Mouse (Mus musculus) heart, embryonic 12.5 days (tissue): ENCODE results near the gene Pgam5. TPM values are rescaled to one million over a fixed set of nuclear protein-coding genes. Genes with fewer than 3 reads are reported as not detected.
A peak's percentile ranks its signal among the peaks of the same experiment; 100 is the strongest.

Source experiments
- ATAC-seq: fragments of 200-750 bp; cut with Nextera tagmentation; 2 replicates; pipeline ENCODE4 v1.8.0; 2017; ENCODE audit warnings: moderate TSS enrichment, moderate library complexity; ENCODE audit not compliant: insufficient number of reproducible peaks, low FRiP score
- H3K27ac ChIP-seq: fragments of 300-500 bp; sonication (generic); 2 replicates; pipeline ENCODE4 v1.5.1; 2016; ENCODE audit warnings: mild to moderate bottlenecking, moderate library complexity; ENCODE audit not compliant: poor library complexity, severe bottlenecking
- H3K27me3 ChIP-seq: fragments of 300-500 bp; sonication (generic); replicated peaks from 2 replicates; pipeline ENCODE4 v1.6.1; 2016; ENCODE audit warnings: mild to moderate bottlenecking, moderate library complexity
- H3K36me3 ChIP-seq: fragments of 300-500 bp; sonication (generic); 2 replicates; pipeline ENCODE4 v1.6.1; 2016; ENCODE audit warnings: mild to moderate bottlenecking, moderate library complexity
- H3K4me1 ChIP-seq: fragments of 300-500 bp; sonication (generic); replicated peaks from 2 replicates; pipeline ENCODE4 v1.6.1; 2016; ENCODE audit warnings: mild to moderate bottlenecking
- H3K4me2 ChIP-seq: fragments of 300-500 bp; sonication (generic); 2 replicates; pipeline ENCODE4 v1.6.1; 2016; ENCODE audit warnings: mild to moderate bottlenecking, moderate library complexity
- H3K4me3 ChIP-seq: fragments of 300-500 bp; sonication (generic); 2 replicates; pipeline ENCODE4 v1.5.1; 2016; ENCODE audit warnings: mild to moderate bottlenecking
- H3K9ac ChIP-seq: fragments of 300-500 bp; sonication (generic); 2 replicates; pipeline ENCODE4 v1.6.1; 2016; ENCODE audit warnings: mild to moderate bottlenecking, moderate library complexity
- H3K9me3 ChIP-seq: fragments of 300-500 bp; sonication (generic); replicated peaks from 2 replicates; pipeline ENCODE4 v1.6.1; 2016; ENCODE audit warnings: mild to moderate bottlenecking, moderate library complexity
- WGBS: fragments of 180-500 bp; shearing (Covaris S2); methylation state at CpG from one replicate; pipeline ENCODE4 v1.1.7; 2016; 5-methylcytosine and 5-hydroxymethylcytosine counted together
- polyA plus RNA-seq: library from polyadenylated mRNA; unstranded; fragments of >200 nt; fragmentation: Nextera tagmentation; extraction: Ambion mirVana; gene quantifications from 2 replicates; pipeline ENCODE4 v1.2.1, GENCODE M21; 2016

The Pgam5 gene
- 59.1 and 59.4 TPM in 2 replicates for polyA plus RNA-seq

DNA sequence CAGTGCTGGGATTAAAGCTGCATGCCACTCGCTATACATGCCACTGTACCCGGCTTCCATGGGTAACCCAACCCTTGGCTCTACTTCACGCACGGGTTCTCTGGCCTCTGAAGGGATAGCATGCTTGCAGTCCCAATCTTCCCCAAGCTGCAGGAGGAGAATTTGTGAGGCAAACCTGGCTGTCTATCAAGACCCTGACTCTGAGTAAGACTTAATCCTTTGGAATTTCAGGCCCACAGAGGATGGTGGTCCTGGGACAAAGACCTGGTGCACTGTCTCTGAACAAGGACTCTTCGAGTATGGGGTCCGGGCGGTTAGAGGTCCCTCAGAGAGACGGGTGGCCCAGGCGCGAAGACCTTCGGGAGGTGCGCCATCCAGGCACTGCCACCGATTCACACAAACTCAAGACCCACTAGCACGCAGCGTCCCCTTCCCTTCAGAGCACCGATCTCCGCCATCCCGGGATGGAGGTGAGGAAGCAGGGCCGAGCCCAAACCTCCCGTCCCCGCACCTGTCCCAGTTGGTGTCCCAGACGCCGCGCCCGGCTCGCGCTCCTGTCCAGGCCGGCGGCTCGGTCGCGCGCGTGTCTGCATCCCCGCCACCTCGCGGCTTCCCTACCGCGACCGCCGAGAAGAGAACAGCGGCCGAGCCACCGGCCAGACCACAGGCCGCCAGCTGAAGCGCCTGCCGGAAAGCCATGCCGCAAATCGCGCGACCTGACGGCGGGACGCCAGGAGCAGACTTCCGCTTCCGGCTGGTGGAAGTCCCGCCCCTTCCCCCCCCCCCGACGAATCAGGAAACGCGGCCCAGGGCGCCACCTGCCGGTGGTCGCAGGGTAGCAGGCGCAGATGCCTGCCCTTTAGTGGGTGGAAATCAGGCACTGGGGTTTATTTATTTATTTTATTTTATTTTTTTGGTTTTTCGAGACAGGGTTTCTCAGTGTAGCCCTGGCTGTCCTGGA lies at the start of gene Pgam5:
Gene Pgam5 (minus strand): TSS at position 773 of the 961 bp plus-strand sequence.
- H3K36me3 ChIP-seq, result peaks cover 29% of the 10 kb centered on the region
- peak within 1 kb of the TSS; percentile 76 for H3K4me3 ChIP-seq
- peak within 1 kb of the TSS; percentile 88 for H3K9ac ChIP-seq
- peak; percentile 90 for ATAC-seq
- H3K27ac ChIP-seq, result peak within 1 kb of the TSS; percentile 60; the same call in 1 of the 2 replicates
- WGBS, result under 1% methylated on average over 66 of the region's 66 CpGs
- H3K4me1 ChIP-seq, result peaks cover 8% of the 10 kb centered on the region
- no peaks in the 10 kb centered on the region for H3K9me3 ChIP-seq
- H3K4me2 ChIP-seq, result peak within 1 kb of the TSS; percentile 93
- H3K27me3 ChIP-seq, result no peaks in the 10 kb centered on the region

- H3K36me3 ChIP-seq, result peaks cover 73% of the 10 kb centered on the region
- H3K9me3 ChIP-seq, result no peaks in the 10 kb centered on the region
- ATAC-seq, result no peak
- H3K4me3 ChIP-seq, result no peak overlapping the region
- no peaks in the 10 kb centered on the region for H3K27me3 ChIP-seq
- H3K4me2 ChIP-seq, result no peak overlapping the region
- no peak overlapping the region for H3K9ac ChIP-seq
- H3K27ac ChIP-seq, result no peak overlapping the region
- no peaks in the 10 kb centered on the region for H3K4me1 ChIP-seq
- WGBS, result 93% methylated on average over 3 of the region's 3 CpGs
These were observed 43.4 kb upstream of the Pgam5 start for GRCm38 (mm10) chr5:110313127-110313526.

GRCm38 (mm10) chr5:110308861-110309260 lies 39.1 kb upstream of the Pgam5 start:
- no peak for ATAC-seq
- Histone ChIP-seq H3K4me3 (no peak overlapping the region), H3K36me3 (peaks cover 80% of the 10 kb centered on the region), H3K4me2 (no peak overlapping the region), H3K27me3 (no peaks in the 10 kb centered on the region), H3K4me1 (no peaks in the 10 kb centered on the region), H3K9me3 (no peaks in the 10 kb centered on the region), H3K9ac (no peak overlapping the region), H3K27ac (no peak overlapping the region)
- WGBS, result 91% methylated on average over 7 of the region's 7 CpGs

- 96% methylated on average over 2 of the region's 2 CpGs for WGBS
- ATAC-seq, result no peak
- no peaks in the 10 kb centered on the region for H3K27me3 ChIP-seq
- no peak overlapping the region for H3K9ac ChIP-seq
- no peaks in the 10 kb centered on the region for H3K9me3 ChIP-seq
- H3K36me3 ChIP-seq, result peaks cover 92% of the 10 kb centered on the region
- no peak overlapping the region for H3K4me3 ChIP-seq
- H3K27ac ChIP-seq, result no peak overlapping the region
- H3K4me1 ChIP-seq, result no peaks in the 10 kb centered on the region
- no peak overlapping the region for H3K4me2 ChIP-seq
These were observed 30.9 kb upstream of the Pgam5 start for GRCm38 (mm10) chr5:110300591-110300990.

DNA sequence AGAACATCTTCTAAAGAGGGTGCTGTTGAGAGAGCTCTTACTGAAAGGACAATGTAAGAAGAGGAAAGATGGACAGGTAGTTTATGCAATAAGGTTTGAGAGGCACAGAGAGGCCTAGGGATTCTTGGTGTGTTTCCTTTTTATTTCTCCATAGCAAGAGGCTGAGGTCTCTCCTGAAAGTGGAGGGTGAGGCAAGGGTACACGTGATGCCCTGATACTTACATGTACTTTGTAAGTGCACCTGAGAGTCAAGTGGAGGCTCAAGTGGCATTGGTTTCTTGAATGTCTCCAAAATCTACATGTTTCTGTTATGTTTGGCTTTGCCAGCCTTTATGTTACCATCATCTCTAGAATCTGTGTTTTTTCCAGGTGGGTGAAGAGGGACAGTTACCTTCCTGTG lies 26.9 kb upstream of the Pgam5 start:
- H3K36me3 ChIP-seq, result peaks cover 88% of the 10 kb centered on the region
- no peak overlapping the region for H3K27ac ChIP-seq
- no peak for ATAC-seq
- no peaks in the 10 kb centered on the region for H3K9me3 ChIP-seq
- 86% methylated on average over 1 of the region's 1 CpGs for WGBS
- no peaks in the 10 kb centered on the region for H3K27me3 ChIP-seq
- no peak overlapping the region for H3K9ac ChIP-seq
- H3K4me2 ChIP-seq, result no peak overlapping the region
- H3K4me3 ChIP-seq, result no peak overlapping the region
- no peaks in the 10 kb centered on the region for H3K4me1 ChIP-seq

- H3K4me3 ChIP-seq, result no peak overlapping the region
- H3K9me3 ChIP-seq, result no peaks in the 10 kb centered on the region
- H3K27ac ChIP-seq, result no peak overlapping the region
- H3K9ac ChIP-seq, result no peak overlapping the region
- no peak for ATAC-seq
- peaks cover 69% of the 10 kb centered on the region for H3K36me3 ChIP-seq
- H3K4me1 ChIP-seq, result peaks cover 7% of the 10 kb centered on the region
- 91% methylated on average over 1 of the region's 1 CpGs for WGBS
- H3K27me3 ChIP-seq, result no peaks in the 10 kb centered on the region
- H3K4me2 ChIP-seq, result no peak overlapping the region
These were observed 21.9 kb upstream of the Pgam5 start for GRCm38 (mm10) chr5:110291649-110292048.

DNA sequence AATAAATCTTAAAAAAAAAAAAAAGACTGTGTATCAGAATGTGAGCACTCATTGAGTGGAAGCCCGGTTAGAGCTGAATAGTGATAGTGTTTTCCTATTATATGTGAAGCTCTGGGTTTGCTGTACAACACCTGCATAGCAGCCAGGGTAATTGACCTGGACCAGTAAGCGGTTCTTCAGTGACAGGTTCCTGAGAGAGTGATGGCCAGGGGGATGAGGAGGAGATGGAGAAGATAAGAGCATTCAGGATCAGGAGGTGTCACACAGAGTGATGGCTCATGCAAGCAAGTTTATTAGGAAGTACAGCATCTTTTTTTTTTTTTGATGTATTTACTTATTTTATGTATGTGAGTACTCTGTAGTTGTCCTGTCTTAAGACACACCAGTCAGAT lies 17.4 kb upstream of the Pgam5 start:
- no peaks in the 10 kb centered on the region for H3K9me3 ChIP-seq
- H3K9ac ChIP-seq, result peak overlapping the region; percentile 52; the same call in 1 of the 2 replicates
- 79% methylated on average over 2 of the region's 2 CpGs for WGBS
- peaks cover 30% of the 10 kb centered on the region for H3K36me3 ChIP-seq
- ATAC-seq, result no peak
- H3K27ac ChIP-seq, result no peak overlapping the region
- peak overlapping the region; percentile 66 for H3K4me3 ChIP-seq
- no peaks in the 10 kb centered on the region for H3K27me3 ChIP-seq
- H3K4me2 ChIP-seq, result peak overlapping the region; percentile 93
- peaks cover 17% of the 10 kb centered on the region for H3K4me1 ChIP-seq

DNA sequence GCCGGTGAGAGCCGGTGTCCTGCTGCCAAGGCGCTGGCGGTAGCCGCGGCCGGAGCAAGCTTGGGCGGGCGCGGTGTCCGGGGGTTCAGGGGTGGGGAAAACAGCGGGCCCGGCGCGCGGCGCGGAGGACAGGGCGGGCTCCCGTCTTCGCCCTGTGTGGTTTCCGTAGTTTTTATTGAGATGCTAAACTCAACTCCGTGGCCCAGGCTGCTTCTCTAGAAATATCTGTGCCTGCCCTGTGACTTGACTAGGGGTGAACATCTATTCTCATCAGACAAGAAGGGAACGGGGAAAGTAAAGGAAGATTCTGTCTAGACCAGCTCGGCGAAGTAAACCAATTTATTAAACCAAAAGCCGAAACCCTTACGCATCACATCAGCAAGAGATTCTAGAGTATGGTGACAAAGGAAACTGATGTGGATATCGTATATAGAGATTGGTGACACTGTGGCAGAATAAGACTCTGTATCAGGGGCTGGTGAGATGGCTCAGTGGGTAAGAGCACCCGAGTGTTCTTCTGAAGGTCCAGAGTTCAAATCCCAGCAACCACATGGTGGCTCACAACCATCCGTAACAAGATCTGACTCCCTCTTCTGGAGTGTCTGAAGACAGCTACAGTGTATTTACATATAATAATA lies 16.9 kb upstream of the Pgam5 start:
- Histone ChIP-seq H3K36me3 (peaks cover 25% of the 10 kb centered on the region), H3K4me1 (peaks cover 17% of the 10 kb centered on the region), H3K9ac (peak overlapping the region; percentile 78), H3K27me3 (no peaks in the 10 kb centered on the region), H3K4me3 (peak overlapping the region; percentile 66), H3K27ac (peak overlapping the region; percentile 1; the same call in 1 of the 2 replicates), H3K4me2 (peak overlapping the region; percentile 93), H3K9me3 (no peaks in the 10 kb centered on the region)
- WGBS, result 3% methylated on average over 29 of the region's 31 CpGs
- peak; percentile 75 for ATAC-seq

DNA sequence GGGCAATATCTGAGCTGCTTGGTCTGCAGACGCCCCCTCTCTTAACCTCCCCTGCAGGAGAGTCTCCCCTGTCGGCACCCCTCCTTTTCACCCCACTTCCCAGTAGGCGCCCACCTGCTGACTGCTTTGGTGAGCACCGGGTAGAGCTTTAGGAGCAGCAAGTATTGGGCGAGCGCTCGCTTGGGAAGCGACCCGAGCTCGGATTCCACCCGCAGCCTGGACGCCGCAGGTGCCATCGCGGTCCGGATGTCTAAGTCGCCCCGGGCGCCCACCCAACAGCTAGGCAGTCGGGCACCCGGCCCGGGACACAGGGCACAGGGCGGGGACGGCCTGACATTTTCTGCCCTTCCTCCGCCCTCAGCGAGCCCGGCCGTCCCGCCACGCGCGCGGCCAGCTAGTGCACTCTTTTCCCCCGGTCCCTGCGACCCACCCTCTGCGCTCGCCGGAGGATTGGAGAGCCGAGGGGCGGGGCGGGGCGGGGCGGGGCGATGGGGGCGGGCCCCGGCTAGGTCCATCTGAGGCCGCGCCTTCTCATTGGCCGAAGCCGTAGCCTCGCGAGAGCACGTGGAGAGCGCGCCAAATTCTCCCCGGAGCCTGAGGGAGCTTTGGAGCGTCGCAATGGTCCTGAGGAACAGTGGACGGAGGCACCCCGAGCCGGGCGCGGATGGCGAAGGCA lies 16.2 kb upstream of the Pgam5 start, which contains the start of the genes Pxmp2 and Pole:
Gene Pxmp2 (minus strand): TSS at position 417 of the 676 bp plus-strand sequence.
Gene Pole (plus strand): TSS at position 537 of the 676 bp plus-strand sequence.
- Histone ChIP-seq H3K9ac (peak within 1 kb of the TSS; percentile 78), H3K27ac (peak within 1 kb of the TSS; percentile 14; the same call in 1 of the 2 replicates), H3K4me1 (peaks cover 17% of the 10 kb centered on the region), H3K36me3 (peaks cover 18% of the 10 kb centered on the region), H3K9me3 (no peaks in the 10 kb centered on the region), H3K4me2 (peak within 1 kb of the TSS; percentile 93), H3K4me3 (peak within 1 kb of the TSS; percentile 66), H3K27me3 (no peaks in the 10 kb centered on the region)
- under 1% methylated on average over 59 of the region's 64 CpGs for WGBS
- ATAC-seq, result peak; percentile 99

DNA sequence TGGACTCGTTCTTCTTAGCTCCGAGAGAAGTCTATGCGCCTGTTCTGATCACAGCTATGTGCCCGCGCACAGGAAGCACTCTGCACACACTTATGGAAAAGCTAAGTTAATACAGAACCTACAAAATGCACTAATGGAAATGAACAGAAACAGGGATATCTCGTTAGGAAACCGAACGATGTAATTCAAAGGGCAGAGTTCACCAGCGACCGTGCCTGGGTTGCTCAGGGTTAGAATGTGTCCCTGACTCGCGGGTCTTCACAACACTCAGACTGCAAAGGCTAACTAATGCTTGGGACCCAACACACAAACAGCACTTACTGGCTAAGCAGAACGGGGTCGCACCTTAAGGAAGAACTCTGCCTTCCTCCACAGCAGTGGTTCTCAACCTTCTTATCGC lies 15.4 kb upstream of the Pgam5 start:
- Histone ChIP-seq H3K27me3 (no peaks in the 10 kb centered on the region), H3K36me3 (peaks cover 12% of the 10 kb centered on the region), H3K4me2 (peak overlapping the region; percentile 93), H3K4me1 (peaks cover 17% of the 10 kb centered on the region), H3K9ac (peak overlapping the region; percentile 67), H3K4me3 (peak overlapping the region; percentile 66), H3K9me3 (no peaks in the 10 kb centered on the region), H3K27ac (no peak overlapping the region)
- 3% methylated on average over 15 of the region's 15 CpGs for WGBS
- ATAC-seq, result no peak
